Mouse (Mus musculus): ENCODE results near the gene Fzd5. TPM values are rescaled to one million over a fixed set of nuclear protein-coding genes. Genes with fewer than 3 reads are reported as not detected.

The Fzd5 gene
- polyA plus RNA-seq, 1 experiment = 1.7 TPM

- no peak for DNase-seq (ENCODE audit: low read depth)
- TF ChIP-seq POLR2A (IDR thresholded peaks at IDR 0.05; ENCODE audit: borderline replicate concordance, extremely low read depth, insufficient read depth, insufficient read length, poor library complexity, severe bottlenecking) (no peak), CTCF (IDR thresholded peaks at IDR 0.05; ENCODE audit: borderline replicate concordance, extremely low read depth, insufficient read depth, insufficient read length) (no peak)
Observed at GRCm38 (mm10) chr1:64753109-64753508, 15.6 kb upstream of the Fzd5 start.

- TF ChIP-seq POLR2A (IDR thresholded peaks at IDR 0.05; ENCODE audit: borderline replicate concordance, extremely low read depth, insufficient read depth, insufficient read length, poor library complexity, severe bottlenecking) = no peak
- no peak for TF ChIP-seq CTCF (IDR thresholded peaks at IDR 0.05; ENCODE audit: borderline replicate concordance, extremely low read depth, insufficient read depth, insufficient read length)
- no peak for DNase-seq (ENCODE audit: low read depth)
Observed at GRCm38 (mm10) chr1:64744616-64745015, 7.1 kb upstream of the Fzd5 start.

GRCm38 (mm10) chr1:64742741-64743408, 5.3 kb upstream of the Fzd5 start:
- TF ChIP-seq POLR2A (IDR thresholded peaks at IDR 0.05; ENCODE audit: borderline replicate concordance, extremely low read depth, insufficient read depth, insufficient read length, poor library complexity, severe bottlenecking) (no peak), CTCF (IDR thresholded peaks at IDR 0.05; ENCODE audit: borderline replicate concordance, extremely low read depth, insufficient read depth, insufficient read length) (no peak)
- DNase-seq (ENCODE audit: low read depth) = no peak

GRCm38 (mm10) chr1:64738661-64739082, 1.1 kb upstream of the Fzd5 start:
- peak; percentile 63 for DNase-seq (ENCODE audit: low read depth)
- TF ChIP-seq CTCF (IDR thresholded peaks at IDR 0.05; ENCODE audit: borderline replicate concordance, extremely low read depth, insufficient read depth, insufficient read length) (no peak), POLR2A (IDR thresholded peaks at IDR 0.05; ENCODE audit: borderline replicate concordance, extremely low read depth, insufficient read depth, insufficient read length, poor library complexity, severe bottlenecking) (no peak)

- no peak for TF ChIP-seq POLR2A (IDR thresholded peaks at IDR 0.05; ENCODE audit: borderline replicate concordance, extremely low read depth, insufficient read depth, insufficient read length, poor library complexity, severe bottlenecking)
- TF ChIP-seq CTCF (IDR thresholded peaks at IDR 0.05; ENCODE audit: borderline replicate concordance, extremely low read depth, insufficient read depth, insufficient read length) = no peak
- no peak for DNase-seq (ENCODE audit: low read depth)
Observed at GRCm38 (mm10) chr1:64738180-64738555, 617 bp upstream of the Fzd5 start.

- peak; percentile 36 for DNase-seq (ENCODE audit: low read depth)
Observed at GRCm38 (mm10) chr1:64736681-64737501, 660 bp downstream of the Fzd5 start.

DNA sequence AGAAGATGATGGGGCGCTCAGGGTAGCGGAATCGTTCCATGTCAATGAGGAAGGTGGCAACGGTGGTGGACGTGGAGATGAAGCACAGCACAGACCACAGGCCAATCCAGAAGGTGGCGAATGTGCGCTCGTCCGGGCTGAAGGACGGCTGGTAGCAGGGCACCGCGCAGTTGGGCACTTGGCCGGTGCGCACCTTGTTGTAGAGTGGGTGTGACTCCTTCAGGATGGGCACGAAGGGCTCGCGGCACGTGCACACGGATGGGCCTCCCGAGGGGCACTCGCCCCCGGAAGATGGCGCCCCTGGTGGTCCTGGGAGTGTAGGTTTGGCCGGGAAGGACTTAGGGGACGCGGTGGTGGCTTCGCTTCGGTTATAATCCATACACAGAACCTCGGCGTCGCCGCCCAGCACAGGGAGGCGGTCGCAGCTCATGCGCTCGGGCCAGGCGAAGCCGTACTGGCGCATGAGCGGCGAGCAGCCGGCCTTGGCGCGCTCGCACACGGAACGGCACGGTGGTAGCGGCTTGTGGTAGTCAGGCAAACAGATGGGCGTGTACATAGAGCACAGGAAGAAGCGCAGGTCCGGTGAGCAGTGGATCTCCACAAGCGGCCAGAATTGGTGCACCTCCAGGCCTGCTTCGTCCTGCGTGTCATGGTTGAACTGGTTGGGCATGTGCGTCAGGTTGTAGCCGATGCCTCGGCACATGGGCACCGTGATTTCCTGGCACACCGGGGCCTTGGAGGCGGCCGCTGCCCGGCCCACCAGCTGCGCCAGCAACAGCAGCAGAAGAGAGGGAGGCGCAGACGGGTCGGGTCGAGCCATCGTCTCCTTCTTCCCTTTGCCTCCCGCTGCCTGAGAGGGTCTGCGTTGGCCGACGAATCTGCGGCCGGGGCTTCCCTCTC, 1.5 kb downstream of the Fzd5 start:
- TF ChIP-seq POLR2A (IDR thresholded peaks at IDR 0.05; ENCODE audit: borderline replicate concordance, extremely low read depth, insufficient read depth, insufficient read length, poor library complexity, severe bottlenecking) (no peak), CTCF (IDR thresholded peaks at IDR 0.05; ENCODE audit: borderline replicate concordance, extremely low read depth, insufficient read depth, insufficient read length) (peak; percentile 55)
- peak; percentile 68 for DNase-seq (ENCODE audit: low read depth)

More at GRCm38 (mm10) chr1:64736681-64737501, 660 bp downstream of the Fzd5 start:
- TF ChIP-seq POLR2A (IDR thresholded peaks at IDR 0.05; ENCODE audit: borderline replicate concordance, extremely low read depth, insufficient read depth, insufficient read length, poor library complexity, severe bottlenecking) (no peak), CTCF (IDR thresholded peaks at IDR 0.05; ENCODE audit: borderline replicate concordance, extremely low read depth, insufficient read depth, insufficient read length) (no peak)

GRCm38 (mm10) chr1:64734771-64735750, 2.5 kb downstream of the Fzd5 start:
- no peak for TF ChIP-seq POLR2A (IDR thresholded peaks at IDR 0.05; ENCODE audit: borderline replicate concordance, extremely low read depth, insufficient read depth, insufficient read length, poor library complexity, severe bottlenecking)
- TF ChIP-seq CTCF (IDR thresholded peaks at IDR 0.05; ENCODE audit: borderline replicate concordance, extremely low read depth, insufficient read depth, insufficient read length) = peak; percentile 15; the same call in 1 of the 2 replicates
- peak; percentile 58 for DNase-seq (ENCODE audit: low read depth)

GRCm38 (mm10) chr1:64733453-64734245, 3.9 kb downstream of the Fzd5 start:
- no peak for TF ChIP-seq POLR2A (IDR thresholded peaks at IDR 0.05; ENCODE audit: borderline replicate concordance, extremely low read depth, insufficient read depth, insufficient read length, poor library complexity, severe bottlenecking)
- no peak for TF ChIP-seq CTCF (IDR thresholded peaks at IDR 0.05; ENCODE audit: borderline replicate concordance, extremely low read depth, insufficient read depth, insufficient read length)
- DNase-seq (ENCODE audit: low read depth) = peak; percentile 38
